Mouse (Mus musculus) hindbrain, embryonic 13.5 days (tissue): ENCODE measurements around the gene Kat2a. TPM values are rescaled to one million over a fixed set of nuclear protein-coding genes. Genes with fewer than 3 reads are reported as not detected.

ENCODE experiments used
- ATAC-seq: fragments of 200-750 bp; cut with Nextera tagmentation; 2 replicates; pipeline ENCODE4 v1.8.0; 2017; ENCODE audit warnings: moderate TSS enrichment; ENCODE audit not compliant: low FRiP score
- H3K27ac ChIP-seq: fragments of 300-500 bp; sonication (generic); 2 replicates; pipeline ENCODE4 v1.5.1; 2015; ENCODE audit warnings: inconsistent platforms, mild to moderate bottlenecking, moderate library complexity
- H3K27me3 ChIP-seq: fragments of 300-500 bp; sonication (generic); 2 replicates; pipeline ENCODE4 v1.6.1; 2015; ENCODE audit warnings: mild to moderate bottlenecking, inconsistent platforms
- H3K36me3 ChIP-seq: fragments of 300-500 bp; sonication (generic); 2 replicates; pipeline ENCODE4 v1.6.1; 2015; ENCODE audit warnings: mild to moderate bottlenecking, inconsistent platforms
- H3K4me1 ChIP-seq: fragments of 300-500 bp; sonication (generic); replicated peaks from 2 replicates; pipeline ENCODE4 v1.6.1; 2015; ENCODE audit warnings: inconsistent platforms
- H3K4me2 ChIP-seq: fragments of 300-500 bp; sonication (generic); 2 replicates; pipeline ENCODE4 v1.6.1; 2015; ENCODE audit warnings: inconsistent platforms, mild to moderate bottlenecking, moderate library complexity
- H3K4me3 ChIP-seq: fragments of 300-500 bp; sonication (generic); 2 replicates; pipeline ENCODE4 v1.5.1; 2015; ENCODE audit warnings: mild to moderate bottlenecking, inconsistent platforms
- H3K9ac ChIP-seq: fragments of 300-500 bp; sonication (generic); 2 replicates; pipeline ENCODE4 v1.6.1; 2015; ENCODE audit warnings: mild to moderate bottlenecking, inconsistent platforms
- H3K9me3 ChIP-seq: fragments of 300-500 bp; sonication (generic); 2 replicates; pipeline ENCODE4 v1.6.1; 2016; ENCODE audit warnings: inconsistent platforms
- WGBS: fragments of 180-500 bp; shearing (Covaris S2); methylation state at CpG from one replicate; pipeline ENCODE4 v1.1.7; 2015; 5-methylcytosine and 5-hydroxymethylcytosine counted together
- polyA plus RNA-seq: library from polyadenylated mRNA; unstranded; fragments of >200 nt; fragmentation: Nextera tagmentation; extraction: Ambion mirVana; gene quantifications from 2 replicates; pipeline ENCODE4 v1.2.1, GENCODE M21; 2015

The Kat2a gene
- polyA plus RNA-seq = 47.4 and 48.0 TPM in 2 replicates

DNA sequence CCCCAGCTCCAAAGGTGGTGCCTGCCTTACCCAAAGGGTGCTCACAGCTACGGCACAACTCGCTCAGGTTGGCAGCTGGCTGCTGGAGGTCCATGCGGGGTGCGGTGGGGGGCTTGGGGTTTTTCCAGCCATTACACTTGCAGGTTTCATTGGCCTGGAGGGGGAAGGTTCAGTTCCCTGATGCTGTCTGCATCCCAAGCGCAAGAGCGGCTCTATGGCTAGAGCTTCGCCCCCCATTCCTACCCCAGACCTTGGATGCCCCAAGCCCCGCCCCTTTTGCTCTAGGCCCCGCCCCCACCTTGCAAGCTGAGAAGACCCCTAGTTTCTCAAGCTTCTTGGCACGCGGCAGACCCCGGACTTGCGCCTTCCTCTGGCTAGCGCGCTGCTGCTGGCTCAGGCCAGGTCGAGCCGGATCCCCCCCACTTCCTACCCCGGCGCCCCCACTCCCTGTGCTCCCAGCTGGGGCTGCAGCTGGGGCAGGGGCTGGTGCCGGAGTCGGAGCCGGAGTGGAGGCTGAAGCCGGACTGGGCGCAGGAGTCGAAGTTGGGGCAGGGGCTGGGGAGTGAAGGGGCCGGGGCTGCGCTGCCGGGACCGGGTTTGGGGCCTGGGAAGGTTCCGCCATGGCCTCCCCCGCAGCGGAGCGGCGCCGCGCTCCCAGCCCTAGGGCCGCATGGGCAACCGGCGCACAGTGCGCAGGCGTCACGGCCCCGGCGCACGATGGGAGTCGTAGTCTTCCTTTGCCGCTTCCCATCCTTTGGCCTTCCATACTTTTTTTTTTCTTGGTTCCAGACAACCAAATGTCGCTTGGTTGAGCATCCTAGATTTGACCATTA is at the start of gene Kat2a:
Kat2a (minus strand) TSS at position 683 of the 833 bp plus-strand sequence.
- peak within 1 kb of the TSS; percentile 86 for H3K27ac ChIP-seq
- H3K4me2 ChIP-seq = peak within 1 kb of the TSS; percentile 67
- H3K36me3 ChIP-seq = peaks cover 59% of the 10 kb centered on the region
- ATAC-seq = peak; percentile 89
- 2% methylated on average over 42 of the region's 48 CpGs for WGBS
- peak within 1 kb of the TSS; percentile 95 for H3K9ac ChIP-seq
- H3K27me3 ChIP-seq = no peaks in the 10 kb centered on the region
- peaks cover 32% of the 10 kb centered on the region for H3K4me1 ChIP-seq
- peak within 1 kb of the TSS; percentile 98 for H3K4me3 ChIP-seq
- no peaks in the 10 kb centered on the region for H3K9me3 ChIP-seq

DNA sequence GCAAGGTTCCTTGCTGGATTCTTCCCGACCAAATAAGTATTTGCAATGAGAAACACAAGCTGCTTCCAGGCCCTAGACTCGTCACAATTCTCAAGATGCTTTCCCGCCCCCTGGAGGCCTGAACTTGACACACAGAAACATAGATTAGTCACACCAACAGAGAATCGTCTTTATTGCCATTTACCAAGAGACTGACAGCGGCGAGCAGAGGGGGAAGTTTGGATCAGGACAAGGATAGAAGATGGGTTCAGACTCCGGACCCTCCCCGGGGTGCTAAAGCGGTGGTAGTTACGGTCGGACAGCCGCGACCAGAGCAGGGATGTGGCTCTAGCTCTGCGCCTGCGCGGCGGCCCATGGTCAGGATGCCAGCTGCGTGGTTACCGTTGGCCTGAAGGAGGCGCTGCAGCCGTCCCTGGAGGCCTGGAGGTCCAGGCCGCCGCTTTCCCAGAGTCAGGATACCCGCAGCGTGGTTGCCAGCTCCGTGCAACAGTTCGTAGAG is 49.3 kb upstream of the Kat2a start:
- under 1% methylated on average over 27 of the region's 27 CpGs for WGBS
- ATAC-seq = peak; percentile 65
- peak overlapping the region; percentile 64 for H3K4me2 ChIP-seq
- H3K4me3 ChIP-seq = peak overlapping the region; percentile 45
- H3K27me3 ChIP-seq = 0 out of 2 replicates have a peak, but pooled peaks cover 15% of the 10 kb centered on the region
- H3K36me3 ChIP-seq = peaks cover 2% of the 10 kb centered on the region
- H3K4me1 ChIP-seq = peaks cover 32% of the 10 kb centered on the region
- no peaks in the 10 kb centered on the region for H3K9me3 ChIP-seq
- H3K27ac ChIP-seq = peak overlapping the region; percentile 32; the same call in 1 of the 2 replicates
- peak overlapping the region; percentile 73 for H3K9ac ChIP-seq

DNA sequence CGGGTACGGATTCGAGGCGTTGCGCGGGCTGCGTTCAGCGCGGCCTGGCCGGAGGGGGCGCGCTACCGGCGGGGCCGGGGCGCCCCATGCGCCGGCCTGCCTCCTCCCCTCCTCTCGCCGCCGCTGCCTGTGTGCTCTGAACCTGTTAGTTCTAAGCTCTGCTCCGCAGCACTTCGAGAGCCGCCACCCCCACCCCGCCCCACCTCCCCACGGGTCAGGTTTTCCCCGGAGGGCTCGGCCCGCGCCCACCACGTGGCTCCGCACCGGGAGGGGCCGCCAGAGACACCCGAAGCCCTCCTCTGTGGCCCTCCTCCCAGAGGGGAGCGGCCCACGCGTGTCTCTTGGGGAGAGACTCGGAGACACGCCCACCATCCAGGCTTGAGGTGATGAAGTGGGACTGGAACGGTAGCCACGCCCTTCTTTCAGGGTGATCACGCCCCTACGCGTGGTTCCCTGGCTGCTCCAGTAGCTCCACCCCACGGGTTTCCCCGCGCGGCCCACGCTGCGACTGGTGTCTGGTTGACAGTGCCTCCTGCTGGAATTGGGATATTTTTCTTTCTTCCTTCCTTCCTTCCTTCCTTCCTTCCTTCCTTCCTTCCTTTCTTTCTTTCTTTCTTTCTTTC is 47.5 kb upstream of the Kat2a start, which contains the start of gene Kcnh4:
Kcnh4 (minus strand) TSS at position 332 of the 623 bp plus-strand sequence.
- H3K4me2 ChIP-seq = peak within 1 kb of the TSS; percentile 66
- H3K9ac ChIP-seq = peak within 1 kb of the TSS; percentile 76
- H3K4me3 ChIP-seq = peak within 1 kb of the TSS; percentile 62
- peaks cover 32% of the 10 kb centered on the region for H3K4me1 ChIP-seq
- peaks cover 19% of the 10 kb centered on the region for H3K36me3 ChIP-seq
- ATAC-seq = peak; percentile 66
- H3K27ac ChIP-seq = peak within 1 kb of the TSS; percentile 71
- no peaks in the 10 kb centered on the region for H3K9me3 ChIP-seq
- H3K27me3 ChIP-seq = 0 out of 2 replicates have a peak, but pooled peaks cover 15% of the 10 kb centered on the region
- WGBS = 1% methylated on average over 30 of the region's 51 CpGs

DNA sequence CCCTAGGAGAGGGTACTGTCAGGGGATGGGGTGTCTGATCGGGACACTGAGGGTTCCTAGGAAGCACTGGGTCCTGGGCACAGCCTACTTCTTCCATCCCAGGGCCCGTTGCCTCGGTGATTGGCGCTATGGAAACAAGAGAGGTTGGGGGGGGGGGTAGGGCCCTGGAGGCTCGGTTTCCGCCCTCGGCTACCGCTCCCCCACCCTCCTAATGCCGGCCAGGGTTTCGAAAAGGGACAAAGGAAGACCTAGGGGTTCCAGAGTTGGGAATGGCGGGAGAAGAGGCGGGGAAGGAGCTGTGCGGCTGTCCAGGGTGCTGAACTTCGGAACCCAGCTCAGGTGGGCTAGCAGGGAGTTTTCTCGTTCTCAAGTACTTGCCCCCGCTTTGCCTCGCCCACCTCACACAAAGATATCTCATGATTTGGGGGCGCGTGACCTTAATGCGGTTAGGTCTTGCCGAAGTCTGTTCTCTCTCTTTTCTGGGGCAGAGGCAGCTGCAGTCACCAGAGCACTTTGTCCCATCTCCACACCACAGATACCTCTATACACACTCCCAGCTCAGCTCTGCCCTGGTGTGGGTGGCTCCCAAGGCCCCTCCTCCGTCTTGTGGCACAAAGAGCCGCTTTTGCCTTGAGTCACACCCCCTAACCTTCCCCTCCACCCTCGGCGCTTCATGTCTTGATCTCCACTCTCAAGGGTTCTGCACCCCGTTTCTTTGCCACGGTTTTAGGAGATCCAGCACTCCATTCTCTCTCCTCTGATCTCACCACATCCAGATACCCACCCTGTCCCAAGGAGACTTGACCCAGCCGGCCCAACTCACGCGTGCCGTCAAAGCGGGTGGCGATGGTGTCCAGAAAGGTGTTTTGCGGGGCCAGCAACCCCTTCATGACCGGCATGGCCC is 46.7 kb upstream of the Kat2a start:
- H3K36me3 ChIP-seq = peaks cover 25% of the 10 kb centered on the region
- H3K27me3 ChIP-seq = 0 out of 2 replicates have a peak, but pooled peaks cover 15% of the 10 kb centered on the region
- H3K4me1 ChIP-seq = peaks cover 32% of the 10 kb centered on the region
- peak overlapping the region; percentile 62 for H3K4me3 ChIP-seq
- ATAC-seq = peak; percentile 62
- peak overlapping the region; percentile 71 for H3K27ac ChIP-seq
- peak overlapping the region; percentile 66 for H3K4me2 ChIP-seq
- no peaks in the 10 kb centered on the region for H3K9me3 ChIP-seq
- peak overlapping the region; percentile 76 for H3K9ac ChIP-seq
- WGBS = 2% methylated on average over 35 of the region's 35 CpGs

DNA sequence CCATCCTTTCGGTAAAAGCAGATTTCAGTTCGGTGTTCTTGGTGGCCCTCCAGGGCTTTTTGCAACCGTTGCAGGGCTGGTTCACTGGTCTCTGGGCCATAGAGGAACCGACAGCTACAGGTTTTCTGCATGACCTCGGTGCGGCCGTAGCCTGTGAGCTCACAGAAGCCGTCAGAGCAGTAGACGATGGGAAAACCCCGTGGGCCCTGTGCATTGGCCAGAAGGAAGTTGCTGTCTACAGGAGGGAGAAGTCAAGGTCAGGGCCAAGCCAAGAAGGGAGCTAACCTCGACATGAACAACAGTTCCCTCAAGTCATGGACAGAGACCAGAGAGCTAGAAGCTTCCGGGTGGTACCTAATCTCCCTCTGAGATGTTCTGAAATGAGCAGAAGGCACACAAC is 45.3 kb upstream of the Kat2a start:
- H3K4me3 ChIP-seq = no peak overlapping the region
- no peak overlapping the region for H3K9ac ChIP-seq
- H3K36me3 ChIP-seq = peaks cover 34% of the 10 kb centered on the region
- 92% methylated on average over 12 of the region's 12 CpGs for WGBS
- H3K4me2 ChIP-seq = peak overlapping the region; percentile 66; the same call in 1 of the 2 replicates
- ATAC-seq = no peak
- H3K9me3 ChIP-seq = no peaks in the 10 kb centered on the region
- H3K27me3 ChIP-seq = 0 out of 2 replicates have a peak, but pooled peaks cover 10% of the 10 kb centered on the region
- peaks cover 32% of the 10 kb centered on the region for H3K4me1 ChIP-seq
- no peak overlapping the region for H3K27ac ChIP-seq

DNA sequence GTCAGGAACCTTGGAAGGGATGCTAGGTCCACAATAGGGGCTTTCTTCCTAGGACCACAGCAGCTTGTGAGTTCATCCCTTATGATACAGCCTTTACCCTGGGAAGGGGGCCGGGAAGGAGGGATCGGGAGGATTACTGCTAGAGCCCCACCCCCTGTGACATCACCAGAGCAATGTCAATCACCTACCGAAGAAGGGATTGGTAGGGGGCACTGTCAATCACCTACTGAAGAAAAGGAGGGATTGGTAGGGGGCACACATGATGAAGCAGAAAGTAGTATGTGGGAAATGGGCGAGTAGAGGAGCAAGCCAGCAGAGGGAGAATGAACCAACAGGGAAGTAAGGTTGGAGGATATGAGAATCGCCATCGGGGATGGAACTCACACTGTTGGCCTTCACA is 44.2 kb upstream of the Kat2a start:
- Histone ChIP-seq H3K27me3 (0 out of 2 replicates have a peak, but pooled peaks cover 9% of the 10 kb centered on the region), H3K4me3 (no peak overlapping the region), H3K4me2 (no peak overlapping the region), H3K9me3 (no peaks in the 10 kb centered on the region), H3K36me3 (peaks cover 44% of the 10 kb centered on the region), H3K9ac (no peak overlapping the region), H3K27ac (no peak overlapping the region), H3K4me1 (peaks cover 30% of the 10 kb centered on the region)
- ATAC-seq = no peak
- 73% methylated on average over 6 of the region's 6 CpGs for WGBS

DNA sequence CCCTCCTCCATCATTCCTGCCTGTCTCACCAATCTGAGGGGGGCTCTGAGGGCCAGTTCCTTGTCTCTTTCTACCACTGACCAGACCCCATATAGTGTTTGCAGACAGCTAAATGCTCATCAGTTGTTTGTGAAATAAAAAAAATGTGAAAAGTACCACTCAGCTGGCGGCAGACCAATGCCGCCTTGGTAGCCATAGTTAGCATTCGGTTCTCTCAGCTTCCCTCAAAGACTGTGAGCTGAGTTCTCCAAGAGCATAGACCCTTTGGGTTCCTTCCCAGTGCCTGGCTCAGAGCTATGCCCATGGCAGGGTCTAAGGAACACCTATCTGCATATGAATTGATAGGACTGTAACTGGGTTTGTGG is 42.4 kb upstream of the Kat2a start:
- Histone ChIP-seq H3K4me3 (no peak overlapping the region), H3K9ac (no peak overlapping the region), H3K36me3 (peaks cover 62% of the 10 kb centered on the region), H3K4me1 (peaks cover 20% of the 10 kb centered on the region), H3K9me3 (no peaks in the 10 kb centered on the region), H3K27me3 (peaks cover 13% of the 10 kb centered on the region; the same call in 1 of the 2 replicates), H3K4me2 (no peak overlapping the region), H3K27ac (no peak overlapping the region)
- WGBS = 90% methylated on average over 3 of the region's 3 CpGs
- no peak for ATAC-seq

DNA sequence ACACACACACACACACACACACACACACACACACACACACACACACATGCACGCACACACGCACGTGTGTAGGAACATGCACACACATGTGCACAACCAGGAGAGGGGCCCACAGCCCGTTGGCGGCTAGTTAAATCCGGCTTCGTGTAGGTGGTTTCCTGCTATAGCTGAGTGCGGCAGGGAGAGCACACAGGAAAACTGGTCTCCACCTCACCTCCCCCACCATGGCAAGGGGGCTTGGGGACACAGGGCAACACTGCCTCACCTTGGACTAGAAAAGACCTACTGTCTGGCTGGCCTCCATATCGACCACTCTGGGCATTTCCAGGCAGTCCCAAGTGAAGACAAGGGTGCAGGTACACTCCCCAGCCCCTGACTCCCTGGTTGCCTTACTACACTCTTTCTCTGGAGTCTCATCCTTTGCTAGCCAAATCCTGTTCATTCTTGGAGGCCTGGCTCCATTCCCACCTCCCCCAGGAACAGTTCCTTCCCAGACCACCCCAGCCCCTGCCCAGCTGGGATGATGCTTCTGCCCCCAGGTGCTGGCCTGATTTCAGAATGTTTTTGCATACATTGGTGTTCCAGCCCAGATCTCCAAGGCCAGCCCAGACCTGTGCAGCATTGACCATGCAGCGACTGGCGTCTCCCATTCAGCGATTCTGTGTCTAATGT is 41.9 kb upstream of the Kat2a start:
- Histone ChIP-seq H3K9me3 (no peaks in the 10 kb centered on the region), H3K27me3 (peaks cover 14% of the 10 kb centered on the region; the same call in 1 of the 2 replicates), H3K36me3 (peaks cover 67% of the 10 kb centered on the region), H3K4me1 (peaks cover 15% of the 10 kb centered on the region), H3K9ac (no peak overlapping the region), H3K4me3 (no peak overlapping the region), H3K27ac (no peak overlapping the region), H3K4me2 (no peak overlapping the region)
- ATAC-seq = no peak
- 90% methylated on average over 12 of the region's 12 CpGs for WGBS

DNA sequence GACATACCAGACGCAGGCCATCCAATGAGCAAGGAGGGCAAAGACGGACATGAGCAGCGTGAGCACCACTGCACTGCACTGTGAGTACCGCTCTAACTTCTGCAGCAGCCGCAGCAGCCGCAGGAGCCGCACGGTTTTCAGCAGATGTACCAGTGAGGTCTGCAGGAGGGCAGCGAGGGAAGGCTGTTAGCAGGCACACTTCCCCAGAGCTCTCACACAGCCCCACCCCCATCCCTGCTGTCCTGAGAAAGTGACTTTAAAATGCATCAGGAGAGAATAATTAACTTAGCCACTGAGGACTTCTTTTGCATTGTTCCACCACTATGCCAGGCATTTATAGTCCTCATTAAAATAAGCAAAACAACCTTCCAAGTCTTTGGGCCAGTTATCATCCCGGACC is 40.0 kb upstream of the Kat2a start:
- no peak for ATAC-seq
- H3K36me3 ChIP-seq = peaks cover 75% of the 10 kb centered on the region

DNA sequence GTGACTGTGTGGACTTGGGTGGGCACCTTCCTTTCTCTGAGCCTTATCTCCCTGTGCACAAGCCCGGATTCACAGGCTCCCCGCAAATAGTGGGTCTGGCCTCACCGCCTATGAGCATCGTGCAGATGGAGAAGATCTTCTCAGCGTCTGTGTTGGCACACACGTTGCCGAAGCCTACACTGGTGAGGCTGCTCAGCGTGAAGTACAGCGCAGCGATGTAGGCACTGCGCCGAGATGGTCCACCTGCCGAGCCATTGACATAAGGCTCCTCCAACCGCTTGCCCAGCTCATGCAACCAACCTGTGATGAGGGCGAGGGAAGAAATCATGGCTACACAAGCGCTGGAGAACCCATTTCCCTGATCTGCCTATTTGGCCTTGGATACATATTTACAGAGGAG is 37.9 kb upstream of the Kat2a start:
- H3K9me3 ChIP-seq = no peaks in the 10 kb centered on the region
- 91% methylated on average over 16 of the region's 16 CpGs for WGBS
- H3K27ac ChIP-seq = no peak overlapping the region
- H3K9ac ChIP-seq = no peak overlapping the region
- no peak for ATAC-seq
- peaks cover 4% of the 10 kb centered on the region; the same call in 1 of the 2 replicates for H3K4me1 ChIP-seq
- no peak overlapping the region for H3K4me3 ChIP-seq
- H3K36me3 ChIP-seq = peaks cover 77% of the 10 kb centered on the region
- H3K4me2 ChIP-seq = no peak overlapping the region
- H3K27me3 ChIP-seq = peaks cover 16% of the 10 kb centered on the region

More for the DNA sequence above, 40.0 kb upstream of the Kat2a start:
- Histone ChIP-seq H3K4me2 (no peak overlapping the region), H3K9me3 (no peaks in the 10 kb centered on the region), H3K27me3 (peaks cover 16% of the 10 kb centered on the region), H3K27ac (no peak overlapping the region), H3K4me3 (no peak overlapping the region), H3K4me1 (0 out of 2 replicates have a peak, but pooled peaks cover 4% of the 10 kb centered on the region), H3K9ac (peak overlapping the region; percentile 51; the same call in 1 of the 2 replicates)
- 38% methylated on average over 10 of the region's 10 CpGs for whole genome bisulfite sequencing

DNA sequence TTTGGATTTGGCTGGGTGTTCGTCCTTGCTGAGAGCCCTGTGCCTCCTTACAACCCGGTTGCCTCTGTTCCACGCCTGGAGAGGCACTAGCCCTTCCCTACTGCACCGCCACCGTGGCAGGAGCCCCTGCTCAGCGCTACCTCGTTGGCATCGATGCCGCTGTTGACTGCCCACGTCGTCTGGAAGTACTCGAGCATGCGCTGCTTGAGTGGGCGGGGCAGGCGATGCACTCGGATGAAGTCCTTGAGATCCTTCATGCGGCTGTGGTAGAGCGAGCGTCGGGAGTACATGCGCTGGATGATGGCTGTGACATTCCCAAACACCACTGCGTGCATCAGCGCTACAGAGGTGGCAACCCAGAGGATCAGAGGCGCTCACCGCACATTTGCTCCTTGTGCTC is 37.2 kb upstream of the Kat2a start:
- WGBS = 56% methylated on average over 25 of the region's 25 CpGs
- ATAC-seq = no peak
- Histone ChIP-seq H3K4me2 (no peak overlapping the region), H3K4me3 (no peak overlapping the region), H3K27me3 (peaks cover 16% of the 10 kb centered on the region), H3K9ac (no peak overlapping the region), H3K9me3 (no peaks in the 10 kb centered on the region), H3K27ac (no peak overlapping the region), H3K36me3 (peaks cover 76% of the 10 kb centered on the region), H3K4me1 (peaks cover 4% of the 10 kb centered on the region; the same call in 1 of the 2 replicates)
